Mouse (Mus musculus) frontal cortex, postnatal 10 days (tissue): ENCODE data around the gene Naaladl2.

Experiments used
- DNase-seq, 2 experiments: peaks; one replicate each; pipeline ENCODE4 v3.0.0; 2022; ENCODE audit warnings: low spot score in 2 of 2, mixed read lengths in 1 of 2

The Naaladl2 gene

DNA sequence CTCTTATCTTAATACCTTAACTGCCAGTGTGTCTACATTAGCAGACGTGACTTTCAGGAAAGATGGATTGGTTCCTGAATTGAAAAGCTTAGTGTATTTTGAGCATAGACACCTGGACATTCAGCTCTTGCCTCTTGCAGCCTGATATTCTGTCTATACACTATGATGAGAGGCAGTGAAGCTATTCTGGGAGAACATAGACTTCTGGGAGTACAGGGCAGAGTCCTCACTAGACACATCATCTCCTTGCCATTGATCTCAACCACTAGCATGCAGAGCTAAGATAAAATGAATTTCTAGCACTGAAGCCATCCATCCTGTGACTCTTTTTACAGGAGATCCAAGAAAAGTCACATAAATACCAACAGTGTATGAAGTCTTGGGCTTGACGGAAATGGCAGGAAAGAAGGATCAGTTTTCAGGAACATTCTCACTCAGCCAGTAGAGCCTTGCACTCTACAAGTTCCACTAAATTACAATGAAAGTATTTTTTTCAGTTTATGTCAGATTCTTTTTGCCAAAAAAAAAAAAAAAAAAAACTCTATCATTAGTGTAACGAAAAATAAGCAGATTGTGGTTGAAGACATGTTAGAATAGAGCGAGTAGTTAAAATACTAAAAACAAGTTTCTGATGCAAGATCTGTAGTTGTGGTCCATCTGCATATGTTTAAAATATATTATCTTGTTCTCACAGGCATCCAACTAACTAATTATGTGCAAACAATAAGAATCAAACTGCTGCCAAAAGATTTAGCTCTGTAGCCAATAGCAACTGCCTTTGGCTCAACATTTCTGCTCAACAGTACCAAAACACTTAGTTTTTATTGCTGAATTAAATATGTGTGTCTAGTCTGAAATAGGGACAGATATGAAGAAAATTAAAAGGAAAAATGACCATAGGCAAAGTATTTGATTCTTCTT is 1171.1 kb downstream of the Naaladl2 start:
- DNase-seq: no peak

GRCm38 (mm10) chr3:23962961-23963621 is 1181.0 kb downstream of the Naaladl2 start:
- DNase-seq: no peak

GRCm38 (mm10) chr3:23946182-23946581 is 1197.9 kb downstream of the Naaladl2 start:
- DNase-seq: no peak

DNA sequence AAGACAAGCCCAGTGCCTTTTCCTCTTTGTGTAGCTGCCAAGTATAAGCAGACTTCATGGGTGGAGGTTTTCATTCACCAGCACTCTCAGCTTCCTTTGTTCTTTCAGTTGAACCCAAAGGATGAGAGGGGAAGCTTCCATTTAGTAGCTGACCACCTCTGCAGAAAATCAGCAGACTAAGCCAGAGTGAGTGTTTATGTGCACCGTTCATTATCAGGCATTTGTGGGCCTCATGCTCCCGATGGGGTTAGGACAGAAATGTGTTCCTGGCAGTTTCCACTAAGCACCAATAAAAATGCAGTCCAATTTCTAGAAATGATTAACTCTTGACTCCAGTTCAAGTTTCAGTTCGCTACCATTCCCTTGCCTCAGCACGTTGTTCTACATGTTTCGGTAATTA is 1206.8 kb downstream of the Naaladl2 start:
- no peak for DNase-seq

- no peak for DNase-seq
These were observed 1216.0 kb downstream of the Naaladl2 start for GRCm38 (mm10) chr3:23928097-23928496.

DNA sequence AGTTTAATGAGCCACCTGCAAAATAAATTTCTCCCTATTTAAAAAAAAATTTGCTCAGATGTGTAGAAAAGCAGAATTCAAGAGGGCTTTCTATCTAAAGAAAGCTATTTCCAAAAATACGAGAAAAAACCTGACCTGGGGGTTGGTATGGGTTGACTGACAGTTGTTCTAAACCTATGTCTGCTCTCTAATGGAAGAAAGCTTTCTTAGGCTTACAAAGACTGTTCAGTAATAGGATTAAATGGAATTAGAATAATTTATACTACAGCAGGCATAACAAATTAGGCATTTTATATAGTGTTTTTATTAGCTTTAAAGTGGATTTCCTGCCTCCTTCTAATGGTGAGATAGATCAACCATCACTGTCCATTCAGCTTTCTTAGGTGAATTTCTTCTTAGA is 1236.4 kb downstream of the Naaladl2 start:
- no peak for DNase-seq

- DNase-seq: no peak
These were observed 1278.4 kb downstream of the Naaladl2 start for GRCm38 (mm10) chr3:23865688-23866087.

GRCm38 (mm10) chr3:23857275-23857674 is 1286.8 kb downstream of the Naaladl2 start:
- no peak for DNase-seq

GRCm38 (mm10) chr3:23817585-23817984 is 1326.5 kb downstream of the Naaladl2 start:
- no peak for DNase-seq

DNA sequence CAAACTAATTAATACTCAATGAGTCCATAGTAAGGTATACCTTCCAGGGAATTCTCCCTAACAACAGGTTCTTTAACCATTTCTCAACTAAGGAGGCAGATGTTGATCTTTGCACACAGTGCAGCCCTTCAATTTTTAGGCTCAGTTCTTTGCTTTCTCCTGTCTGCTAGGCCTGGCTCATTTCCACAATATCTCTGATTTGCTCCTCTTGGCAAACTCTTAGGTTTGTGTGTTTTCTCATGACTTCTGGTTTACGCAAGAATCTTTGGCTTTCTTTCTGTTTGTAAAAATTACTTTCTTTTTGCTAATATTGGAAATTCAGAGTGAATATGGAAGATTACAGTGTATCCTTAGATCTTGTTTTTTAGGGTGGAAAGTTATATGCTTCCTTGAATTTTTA is 1385.3 kb downstream of the Naaladl2 start:
- no peak for DNase-seq
